Mouse (Mus musculus) embryonic facial prominence, embryonic 12.5 days (tissue): ENCODE measurements around the gene Morn1. TPM values are rescaled to one million over a fixed set of nuclear protein-coding genes. Genes with fewer than 3 reads are reported as not detected.
"Not testable (repeated sequence)": the region's sequence is repeated elsewhere in the genome, so short reads cannot be mapped to it uniquely, and the experiment has no call there.

Source experiments
- ATAC-seq: fragments of 200-750 bp; cut with Nextera tagmentation; 2 replicates; pipeline ENCODE4 v1.8.0; 2017; ENCODE audit not compliant: insufficient number of reproducible peaks, insufficient read depth, low FRiP score, low TSS enrichment
- H3K27ac ChIP-seq: fragments of 300-500 bp; sonication (generic); 2 replicates; pipeline ENCODE4 v1.5.1; 2016; ENCODE audit warnings: mild to moderate bottlenecking
- H3K27me3 ChIP-seq: fragments of 300-500 bp; sonication (generic); 2 replicates; pipeline ENCODE4 v1.6.1; 2016; ENCODE audit warnings: mild to moderate bottlenecking, moderate library complexity
- H3K36me3 ChIP-seq: fragments of 300-500 bp; sonication (generic); 2 replicates; pipeline ENCODE4 v1.6.1; 2016; ENCODE audit warnings: mild to moderate bottlenecking
- H3K4me1 ChIP-seq: fragments of 300-500 bp; sonication (generic); 2 replicates; pipeline ENCODE4 v1.6.1; 2016
- H3K4me2 ChIP-seq: fragments of 300-500 bp; sonication (generic); replicated peaks from 2 replicates; pipeline ENCODE4 v1.6.1; 2016; ENCODE audit warnings: mild to moderate bottlenecking, moderate library complexity
- H3K4me3 ChIP-seq: fragments of 300-500 bp; sonication (generic); 2 replicates; pipeline ENCODE4 v1.5.1; 2016; ENCODE audit warnings: mild to moderate bottlenecking
- H3K9ac ChIP-seq: fragments of 300-500 bp; sonication (generic); 2 replicates; pipeline ENCODE4 v1.6.1; 2016; ENCODE audit warnings: mild to moderate bottlenecking, moderate library complexity
- H3K9me3 ChIP-seq: fragments of 300-500 bp; sonication (generic); 2 replicates; pipeline ENCODE4 v1.6.1; 2016; ENCODE audit warnings: mild to moderate bottlenecking, moderate library complexity
- WGBS: fragments of 180-500 bp; shearing (Covaris S2); methylation state at CpG from one replicate; pipeline ENCODE4 v1.1.7; 2016; 5-methylcytosine and 5-hydroxymethylcytosine counted together
- polyA plus RNA-seq: library from polyadenylated mRNA; unstranded; fragments of >200 nt; fragmentation: Nextera tagmentation; extraction: Ambion mirVana; gene quantifications from 2 replicates; pipeline ENCODE4 v1.2.1, GENCODE M21; 2016

Morn1 gene
- polyA plus RNA-seq, 1 experiment from 2014 or later = 7.7 TPM

GRCm38 (mm10) chr4:155065970-155066833 is 20.2 kb upstream of the Morn1 start:
- H3K4me2 ChIP-seq = peak overlapping the region; percentile 70
- WGBS = 3% methylated on average over 15 of the region's 15 CpGs
- H3K9ac ChIP-seq = no peak overlapping the region
- ATAC-seq = peak; percentile 12; the same call in 1 of the 2 replicates
- peak overlapping the region; percentile 83 for H3K27ac ChIP-seq
- peaks cover 29% of the 10 kb centered on the region for H3K36me3 ChIP-seq
- peaks cover 18% of the 10 kb centered on the region for H3K4me1 ChIP-seq
- no peaks in the 10 kb centered on the region for H3K9me3 ChIP-seq
- peak overlapping the region; percentile 68 for H3K4me3 ChIP-seq
- H3K27me3 ChIP-seq = no peaks in the 10 kb centered on the region

- Histone ChIP-seq H3K27me3 (no peaks in the 10 kb centered on the region), H3K4me2 (peak within 1 kb of the TSS; percentile 70), H3K4me3 (peak within 1 kb of the TSS; percentile 68), H3K4me1 (peaks cover 10% of the 10 kb centered on the region), H3K9me3 (no peaks in the 10 kb centered on the region), H3K36me3 (peaks cover 37% of the 10 kb centered on the region), H3K27ac (peak within 1 kb of the TSS; percentile 83), H3K9ac (peak within 1 kb of the TSS; percentile 74)
- peak; percentile 78 for ATAC-seq
- under 1% methylated on average over 48 of the region's 48 CpGs for WGBS
Measured at GRCm38 (mm10) chr4:155066834-155067522, 19.4 kb upstream of the Morn1 start, which contains the start of gene Pex10. TSS of gene Pex10 (plus strand) at chr4:155067016.

GRCm38 (mm10) chr4:155068357-155068972 is 17.9 kb upstream of the Morn1 start:
- peaks cover 9% of the 10 kb centered on the region for H3K4me1 ChIP-seq
- WGBS = 95% methylated on average over 20 of the region's 20 CpGs
- H3K4me2 ChIP-seq = no peak overlapping the region
- H3K4me3 ChIP-seq = no peak overlapping the region
- ATAC-seq = no peak
- no peaks in the 10 kb centered on the region for H3K27me3 ChIP-seq
- no peaks in the 10 kb centered on the region for H3K9me3 ChIP-seq
- peaks cover 51% of the 10 kb centered on the region for H3K36me3 ChIP-seq
- no peak overlapping the region for H3K9ac ChIP-seq
- no peak overlapping the region for H3K27ac ChIP-seq

DNA sequence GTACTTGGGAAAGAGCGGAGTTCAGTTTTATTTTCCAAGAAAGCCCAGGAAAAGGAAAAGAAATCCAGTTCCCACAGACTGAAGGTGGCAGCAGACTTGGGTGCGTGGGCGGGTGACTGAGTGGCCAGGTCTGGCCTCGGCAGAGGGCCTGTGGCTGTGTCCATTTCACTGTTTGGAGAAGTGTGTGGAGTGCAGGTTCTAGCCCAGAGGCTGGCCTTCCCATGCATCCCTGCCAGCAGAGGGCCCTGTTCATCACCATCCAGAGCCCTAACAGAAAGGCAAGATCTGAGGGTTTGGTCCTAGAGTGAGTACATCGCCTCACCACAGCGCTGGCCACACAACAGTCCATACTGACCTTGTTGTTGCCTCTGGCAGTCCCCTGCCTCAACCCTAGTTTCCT is 17.2 kb upstream of the Morn1 start:
- 86% methylated on average over 6 of the region's 6 CpGs for WGBS
- Histone ChIP-seq H3K27me3 (no peaks in the 10 kb centered on the region), H3K9ac (no peak overlapping the region)

GRCm38 (mm10) chr4:155070199-155070598 is 16.2 kb upstream of the Morn1 start:
- Histone ChIP-seq H3K9ac (no peak overlapping the region), H3K27ac (no peak overlapping the region), H3K4me2 (no peak overlapping the region), H3K36me3 (peaks cover 66% of the 10 kb centered on the region), H3K27me3 (no peaks in the 10 kb centered on the region), H3K4me3 (no peak overlapping the region), H3K9me3 (no peaks in the 10 kb centered on the region), H3K4me1 (peaks cover 9% of the 10 kb centered on the region)
- no peak for ATAC-seq
- 93% methylated on average over 13 of the region's 13 CpGs for WGBS

More for the DNA sequence above, 17.2 kb upstream of the Morn1 start:
- H3K9me3 ChIP-seq = no peaks in the 10 kb centered on the region
- no peak overlapping the region for H3K27ac ChIP-seq
- peaks cover 58% of the 10 kb centered on the region for H3K36me3 ChIP-seq
- no peak overlapping the region for H3K4me3 ChIP-seq
- no peak overlapping the region for H3K4me2 ChIP-seq
- H3K4me1 ChIP-seq = peaks cover 9% of the 10 kb centered on the region
- ATAC-seq = no peak

GRCm38 (mm10) chr4:155070921-155071320 is 15.5 kb upstream of the Morn1 start:
- H3K27me3 ChIP-seq = no peaks in the 10 kb centered on the region
- WGBS = 94% methylated on average over 5 of the region's 5 CpGs
- no peak overlapping the region for H3K4me2 ChIP-seq
- H3K27ac ChIP-seq = no peak overlapping the region
- peaks cover 74% of the 10 kb centered on the region for H3K36me3 ChIP-seq
- no peaks in the 10 kb centered on the region for H3K9me3 ChIP-seq
- H3K9ac ChIP-seq = no peak overlapping the region
- no peak overlapping the region for H3K4me3 ChIP-seq
- peaks cover 9% of the 10 kb centered on the region for H3K4me1 ChIP-seq
- ATAC-seq = no peak

- Histone ChIP-seq H3K27me3 (no peaks in the 10 kb centered on the region), H3K9me3 (no peaks in the 10 kb centered on the region), H3K36me3 (peaks cover 88% of the 10 kb centered on the region), H3K4me1 (no peaks in the 10 kb centered on the region), H3K4me3 (no peak overlapping the region), H3K9ac (no peak overlapping the region), H3K4me2 (no peak overlapping the region), H3K27ac (no peak overlapping the region)
- no peak for ATAC-seq
- WGBS = 77% methylated on average over 9 of the region's 9 CpGs
Measured at GRCm38 (mm10) chr4:155074418-155074817, 12.0 kb upstream of the Morn1 start.

DNA sequence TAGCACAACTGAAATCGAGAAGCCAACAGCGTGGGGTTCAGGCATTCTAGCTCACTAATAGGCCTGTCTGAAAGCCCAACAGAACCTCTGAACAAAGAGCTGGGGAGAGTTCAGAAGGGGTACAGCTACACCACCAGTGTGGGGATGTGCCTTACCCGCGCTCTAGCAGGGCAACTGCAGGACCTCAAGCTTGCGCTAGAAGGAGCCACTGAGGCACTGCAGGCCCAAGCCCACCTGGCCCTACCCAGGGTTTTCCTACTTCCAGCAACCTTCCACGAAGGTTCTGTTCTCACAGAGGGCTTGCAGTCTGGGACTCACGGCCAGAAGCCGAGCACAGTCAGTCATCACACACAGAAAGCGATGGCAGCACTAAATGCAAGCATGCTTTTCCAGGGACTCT is 11.2 kb upstream of the Morn1 start:
- Histone ChIP-seq H3K4me3 (no peak overlapping the region), H3K9me3 (no peaks in the 10 kb centered on the region), H3K9ac (no peak overlapping the region), H3K4me1 (no peaks in the 10 kb centered on the region), H3K4me2 (no peak overlapping the region), H3K27me3 (no peaks in the 10 kb centered on the region), H3K27ac (no peak overlapping the region), H3K36me3 (peaks cover 88% of the 10 kb centered on the region)
- WGBS = 87% methylated on average over 9 of the region's 9 CpGs
- no peak for ATAC-seq

DNA sequence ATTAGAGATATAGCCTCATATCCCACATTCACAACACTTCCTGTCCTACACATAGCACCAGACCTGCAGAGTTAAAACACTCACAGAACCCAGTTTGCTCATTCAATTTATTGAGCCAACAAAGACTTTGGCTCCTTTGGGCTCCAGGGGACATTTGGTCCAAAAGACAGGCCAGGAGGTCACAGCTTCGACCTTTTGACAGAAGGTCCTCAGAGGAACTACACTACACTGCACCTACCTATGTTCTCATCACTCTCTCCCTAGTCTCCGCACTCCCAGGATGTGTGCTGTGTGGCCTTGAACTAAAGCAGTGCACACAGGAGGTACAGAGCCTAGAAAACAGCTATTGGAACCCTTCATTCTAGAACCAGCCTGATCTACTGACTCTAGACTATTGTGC is 10.6 kb upstream of the Morn1 start:
- Histone ChIP-seq H3K4me1 (no peaks in the 10 kb centered on the region), H3K4me2 (no peak overlapping the region), H3K27ac (no peak overlapping the region), H3K27me3 (no peaks in the 10 kb centered on the region), H3K36me3 (peaks cover 88% of the 10 kb centered on the region), H3K4me3 (no peak overlapping the region), H3K9me3 (no peaks in the 10 kb centered on the region), H3K9ac (no peak overlapping the region)
- 91% methylated on average over 2 of the region's 2 CpGs for WGBS
- ATAC-seq = no peak

GRCm38 (mm10) chr4:155076677-155077076 is 9.7 kb upstream of the Morn1 start:
- Histone ChIP-seq H3K4me3 (no peak overlapping the region), H3K27ac (no peak overlapping the region), H3K4me2 (no peak overlapping the region), H3K27me3 (no peaks in the 10 kb centered on the region), H3K9me3 (no peaks in the 10 kb centered on the region), H3K36me3 (peaks cover 85% of the 10 kb centered on the region), H3K4me1 (no peaks in the 10 kb centered on the region), H3K9ac (no peak overlapping the region)
- 86% methylated on average over 9 of the region's 9 CpGs for WGBS
- no peak for ATAC-seq

DNA sequence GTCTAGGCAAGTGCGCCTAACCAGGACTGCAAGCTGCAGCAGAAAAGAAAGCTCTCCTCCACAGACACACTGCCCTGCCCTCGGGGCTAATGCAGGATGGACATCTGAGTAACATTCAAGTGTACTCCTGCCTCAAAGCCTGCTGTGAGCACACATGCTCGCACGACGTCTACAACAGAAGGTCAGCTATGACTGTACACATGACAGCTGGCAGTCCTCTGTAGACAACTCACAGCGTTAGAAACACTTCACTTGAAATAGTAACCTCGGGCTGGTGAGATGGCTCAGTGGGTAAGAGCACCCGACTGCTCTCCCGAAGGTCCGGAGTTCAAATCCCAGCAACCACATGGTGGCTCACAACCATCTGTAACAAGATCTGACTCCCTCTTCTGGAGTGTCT is 7.6 kb upstream of the Morn1 start:
- not testable (repeated sequence) for H3K27me3 ChIP-seq, H3K9ac ChIP-seq, H3K4me3 ChIP-seq, H3K9me3 ChIP-seq, H3K4me2 ChIP-seq, H3K4me1 ChIP-seq, H3K27ac ChIP-seq, ATAC-seq
- WGBS = 92% methylated on average over 10 of the region's 10 CpGs
- H3K36me3 ChIP-seq = peaks cover 77% of the 10 kb centered on the region
